Mouse (Mus musculus): ENCODE measurements around the gene Gm30083.

GRCm38 (mm10) chr14:34015063-34015462 is at the start of gene Gm30083:
- no peak for TF ChIP-seq CTCF (IDR thresholded peaks at IDR 0.05; ENCODE audit: control insufficient read depth, insufficient read depth, low read length)
- no peak for TF ChIP-seq POLR2A (IDR thresholded peaks at IDR 0.05; ENCODE audit: borderline replicate concordance, control insufficient read depth, low read depth, low read length)
